Mouse (Mus musculus) duodenum, adult 2 months (tissue): ENCODE data around the gene Cma2. TPM values are rescaled to one million over a fixed set of nuclear protein-coding genes. Genes with fewer than 3 reads are reported as not detected.

Experiments
- polyA plus RNA-seq: library from polyadenylated mRNA; depleted of rRNA; stranded (reverse); fragments of >200 nt; gene quantifications from 2 replicates; pipeline ENCODE4 v1.2.3, GENCODE M21; 2012; ENCODE audit warnings: low replicate concordance; rRNA removed

Gene Cma2
- polyA plus RNA-seq = 0.12 TPM in 1 of 2 replicates, not detected in the other

GRCm38 (mm10) chr14:55950346-55951030 is at the start of gene Cma2:
Gene Cma2 (plus strand): TSS chr14:55950980.

GRCm38 (mm10) chr14:55944575-55944974 is 6.2 kb upstream of the Cma2 start, which contains the start of gene Cma1:
Gene Cma1 (minus strand): TSS chr14:55944675.

GRCm38 (mm10) chr14:56017671-56018070 is 66.9 kb downstream of the Cma2 start, which contains the start of gene Mcpt1:
Gene Mcpt1 (plus strand): TSS chr14:56017971.

Other genes starting within 250 kb of the Cma2 start
- 0.48 and 0.58 TPM in 2 replicates for gene Tgm1, start 237.1 kb upstream of the Cma2 start, polyA plus RNA-seq
- gene Rabggta, start 228.7 kb upstream of the Cma2 start, polyA plus RNA-seq = 44.0 and 48.3 TPM in 2 replicates
- 404 and 508 TPM in 2 replicates for gene Dhrs1, start 205.3 kb upstream of the Cma2 start, polyA plus RNA-seq
- 10.6 and 12.5 TPM in 2 replicates for gene Nop9, start 205.3 kb upstream of the Cma2 start, polyA plus RNA-seq
- gene Cideb, start 192.5 kb upstream of the Cma2 start, polyA plus RNA-seq = 265 and 662 TPM in 2 replicates
- gene Ltb4r2, start 189.6 kb upstream of the Cma2 start, polyA plus RNA-seq = 36.1 and 162 TPM in 2 replicates
- 14.4 and 49.5 TPM in 2 replicates for gene Ltb4r1, start 185.0 kb upstream of the Cma2 start, polyA plus RNA-seq
- gene Adcy4, start 166.9 kb upstream of the Cma2 start, polyA plus RNA-seq = 3.4 and 3.5 TPM in 2 replicates
- gene Ripk3, start 162.1 kb upstream of the Cma2 start, polyA plus RNA-seq = 46.1 and 54.9 TPM in 2 replicates
- gene Nfatc4, start 127.8 kb upstream of the Cma2 start, polyA plus RNA-seq = 10.9 and 11.1 TPM in 2 replicates
- gene Nynrin, start 97.0 kb upstream of the Cma2 start, polyA plus RNA-seq = 1.6 TPM in 2 replicates
- gene Cbln3, start 66.6 kb upstream of the Cma2 start, polyA plus RNA-seq = 0.15 and 0.32 TPM in 2 replicates
- gene Khnyn, start 66.0 kb upstream of the Cma2 start, polyA plus RNA-seq = 15.1 and 17.9 TPM in 2 replicates
- 31.1 and 34.9 TPM in 2 replicates for gene Sdr39u1, start 50.7 kb upstream of the Cma2 start, polyA plus RNA-seq
- gene Cma1, start 6.3 kb upstream of the Cma2 start, polyA plus RNA-seq = not detected in 2 replicates
- 5.8 and 12.7 TPM in 2 replicates for gene Mcpt1, start 67.0 kb downstream of the Cma2 start, polyA plus RNA-seq
- 0.05 TPM in 1 of 2 replicates, not detected in the other for gene Mcpt9, start 79.5 kb downstream of the Cma2 start, polyA plus RNA-seq
- gene Mcpt2, start 91.1 kb downstream of the Cma2 start, polyA plus RNA-seq = 0.43 and 1.5 TPM in 2 replicates
- gene Mcpt4, start 111.3 kb downstream of the Cma2 start, polyA plus RNA-seq = 0.15 and 0.81 TPM in 2 replicates
- gene Mcpt8, start 134.3 kb downstream of the Cma2 start, polyA plus RNA-seq = not detected in 2 replicates
- gene Ctsg, start 151.6 kb downstream of the Cma2 start, polyA plus RNA-seq = not detected in 2 replicates
- gene Gzme, start 169.6 kb downstream of the Cma2 start, polyA plus RNA-seq = not detected in 2 replicates
- gene Gzmd, start 181.6 kb downstream of the Cma2 start, polyA plus RNA-seq = not detected in 2 replicates
- not detected in 2 replicates for gene Gzmg, start 208.6 kb downstream of the Cma2 start, polyA plus RNA-seq
- not detected in 2 replicates for gene Gzmn, start 223.6 kb downstream of the Cma2 start, polyA plus RNA-seq